Mouse (Mus musculus) c-Kit-positive CD71-negative TER-119-negative erythroid progenitor cells, embryonic 14.5 days (primary cell): ENCODE data around the gene Ube2i.
A peak's percentile ranks its signal among the peaks of the same experiment; 100 is the strongest.

Experiments used
- DNase-seq: peaks from one replicate; pipeline ENCODE4 v3.0.0-alpha.2; 2013; ENCODE audit warnings: low read depth

Ube2i gene

GRCm38 (mm10) chr17:25274571-25275346 lies at the start of gene Ube2i:
Gene Ube2i, minus strand, starts transcription at chr17:25274622.
- DNase-seq: no peak

- no peak for DNase-seq
Observed at GRCm38 (mm10) chr17:25322930-25323329, 48.5 kb upstream of the Ube2i start.

GRCm38 (mm10) chr17:25320819-25321218 lies 46.4 kb upstream of the Ube2i start:
- no peak for DNase-seq

GRCm38 (mm10) chr17:25318354-25318753 lies 43.9 kb upstream of the Ube2i start, which contains the start of gene Prss29:
Gene Prss29, plus strand, starts transcription at chr17:25318654.
- no peak for DNase-seq

GRCm38 (mm10) chr17:25308346-25308745 lies 33.9 kb upstream of the Ube2i start, which contains the start of gene Prss28:
Gene Prss28, plus strand, starts transcription at chr17:25308646.
- no peak for DNase-seq

- DNase-seq: no peak
Observed at GRCm38 (mm10) chr17:25298094-25298493, 23.7 kb upstream of the Ube2i start, which contains the start of gene Prss34. Gene Prss34, plus strand, starts transcription at chr17:25298394.

GRCm38 (mm10) chr17:25294111-25294510 lies 19.7 kb upstream of the Ube2i start:
- DNase-seq: no peak

- no peak for DNase-seq
Observed at GRCm38 (mm10) chr17:25293495-25293894, 19.1 kb upstream of the Ube2i start.

GRCm38 (mm10) chr17:25290411-25290810 lies 16.0 kb upstream of the Ube2i start:
- no peak for DNase-seq

- peak; percentile 24 for DNase-seq
Observed at GRCm38 (mm10) chr17:25288842-25289241, 14.4 kb upstream of the Ube2i start.

GRCm38 (mm10) chr17:25285033-25285432 lies 10.6 kb upstream of the Ube2i start:
- peak; percentile 74 for DNase-seq

GRCm38 (mm10) chr17:25282133-25282532 lies 7.7 kb upstream of the Ube2i start:
- no peak for DNase-seq

- no peak for DNase-seq
Observed at GRCm38 (mm10) chr17:25275833-25276232, 1.4 kb upstream of the Ube2i start.

- peak; percentile 98 for DNase-seq
Observed at GRCm38 (mm10) chr17:25273706-25274501, 518 bp downstream of the Ube2i start.

- DNase-seq: no peak
Observed at GRCm38 (mm10) chr17:25272951-25273705, 1.3 kb downstream of the Ube2i start.

- DNase-seq: no peak
Observed at GRCm38 (mm10) chr17:25272326-25272725, 2.1 kb downstream of the Ube2i start.

- DNase-seq: no peak
Observed at GRCm38 (mm10) chr17:25270795-25271335, 3.6 kb downstream of the Ube2i start.

- DNase-seq: no peak
Observed at GRCm38 (mm10) chr17:25264453-25264852, 10.0 kb downstream of the Ube2i start.

GRCm38 (mm10) chr17:25257804-25258261 lies 16.6 kb downstream of the Ube2i start:
- DNase-seq: no peak

- DNase-seq: no peak
Observed at GRCm38 (mm10) chr17:25256140-25256754, 18.2 kb downstream of the Ube2i start, which contains the start of gene Baiap3. Gene Baiap3, minus strand, starts transcription at chr17:25256364.

- no peak for DNase-seq
Observed at GRCm38 (mm10) chr17:25255110-25255509, 19.3 kb downstream of the Ube2i start.
